Mouse (Mus musculus): ENCODE results near the gene Ifit1bl1. TPM values are rescaled to one million over a fixed set of nuclear protein-coding genes. Genes with fewer than 3 reads are reported as not detected.
A peak's percentile ranks its signal among the peaks of the same experiment; 100 is the strongest.
"Not testable (repeated sequence)": the region's sequence is repeated elsewhere in the genome, so short reads cannot be mapped to it uniquely, and the experiment has no call there.

Gene Ifit1bl1
- polyA plus RNA-seq, 1 experiment from 2014 or later, result 1.3 TPM

DNA sequence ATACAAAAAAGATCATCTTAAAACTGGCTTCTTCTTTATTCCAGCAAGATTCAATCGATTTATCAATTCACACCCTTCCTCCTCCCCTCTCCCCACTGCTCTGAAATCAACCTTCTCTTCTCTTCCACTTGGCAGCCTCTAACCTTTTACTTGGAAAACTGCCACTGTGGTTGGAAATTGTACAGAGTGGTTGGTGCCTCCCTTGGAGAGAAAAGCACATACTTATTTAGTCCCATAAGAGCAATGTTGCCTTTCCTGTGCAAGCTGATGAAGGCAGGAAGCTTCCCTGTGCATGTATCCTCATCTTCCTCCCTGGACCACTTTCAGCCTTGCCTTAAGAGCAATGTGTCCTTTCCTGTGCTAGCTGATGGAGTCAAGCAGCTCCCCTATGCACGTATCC lies 3.4 kb downstream of the Ifit1bl1 start:
- ATAC-seq (ENCODE audit: low FRiP score, low TSS enrichment) (no peak), DNase-seq (peak; percentile 43)
- no peak overlapping the region for H3K4me3 ChIP-seq (replicated peaks; ENCODE audit: low read depth, low read length)
- H3K9me3 ChIP-seq (ENCODE audit: control insufficient read depth, low read length), result no peaks in the 10 kb centered on the region
- 85% methylated on average over 2 of the region's 2 CpGs for WGBS
- H3K4me2 ChIP-seq (ENCODE audit: low read length), result no peak overlapping the region
- H3K27ac ChIP-seq (replicated peaks; ENCODE audit: low read depth, low read length), result no peak overlapping the region
- H3K9ac ChIP-seq (replicated peaks; ENCODE audit: low read length), result no peak overlapping the region
- no peaks in the 10 kb centered on the region for H3K36me3 ChIP-seq (ENCODE audit: control insufficient read depth, insufficient read depth, low read length)
- 0 out of 2 replicates have a peak, but pooled peaks cover 2% of the 10 kb centered on the region for H3K4me1 ChIP-seq (ENCODE audit: control insufficient read depth, insufficient read depth, low read length)
- no peaks in the 10 kb centered on the region for H3K27me3 ChIP-seq (ENCODE audit: control insufficient read depth, insufficient read depth, low read length)

DNA sequence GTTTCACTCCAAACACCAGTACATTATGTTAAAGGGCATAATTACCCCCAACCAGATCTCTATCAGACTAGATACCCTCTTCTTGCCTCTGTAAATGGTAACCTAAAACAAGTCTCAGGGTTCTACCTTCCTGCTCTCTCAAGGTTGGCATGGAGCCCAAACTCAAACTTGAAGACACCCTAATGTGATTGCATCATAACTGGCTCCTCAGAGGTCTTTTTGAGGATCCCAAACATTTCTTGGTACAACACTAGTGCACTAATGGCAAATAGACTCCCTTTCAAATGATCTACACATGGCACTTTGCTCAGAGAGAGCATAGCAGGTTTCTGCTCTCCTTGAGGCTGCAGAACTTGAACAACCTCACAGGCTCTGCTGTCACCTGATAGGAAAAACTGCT lies 4.9 kb downstream of the Ifit1bl1 start:
- no peak for ATAC-seq (ENCODE audit: low FRiP score, low TSS enrichment)
- no peak overlapping the region for H3K4me3 ChIP-seq (replicated peaks; ENCODE audit: low read depth, low read length)

GRCm38 (mm10) chr19:34594523-34594922 lies 7.2 kb downstream of the Ifit1bl1 start:
- not testable (repeated sequence) for H3K27ac ChIP-seq (replicated peaks; ENCODE audit: low read depth, low read length); ATAC-seq (ENCODE audit: low FRiP score, low TSS enrichment); H3K4me2 ChIP-seq (ENCODE audit: low read length); DNase-seq; H3K4me1 ChIP-seq (ENCODE audit: control insufficient read depth, insufficient read depth, low read length); H3K27me3 ChIP-seq (ENCODE audit: control insufficient read depth, insufficient read depth, low read length); H3K9ac ChIP-seq (replicated peaks; ENCODE audit: low read length); H3K4me3 ChIP-seq (replicated peaks; ENCODE audit: low read depth, low read length); H3K9me3 ChIP-seq (ENCODE audit: control insufficient read depth, low read length); H3K36me3 ChIP-seq (ENCODE audit: control insufficient read depth, insufficient read depth, low read length)
- WGBS, result 75% methylated on average over 3 of the region's 3 CpGs

More for the DNA sequence above, 4.9 kb downstream of the Ifit1bl1 start:
- Histone ChIP-seq H3K27me3 (ENCODE audit: control insufficient read depth, insufficient read depth, low read length) (no peaks in the 10 kb centered on the region), H3K27ac (replicated peaks; ENCODE audit: low read depth, low read length) (no peak overlapping the region), H3K9me3 (ENCODE audit: control insufficient read depth, low read length) (no peaks in the 10 kb centered on the region), H3K9ac (replicated peaks; ENCODE audit: low read length) (no peak overlapping the region), H3K4me2 (ENCODE audit: low read length) (no peak overlapping the region), H3K4me1 (ENCODE audit: control insufficient read depth, insufficient read depth, low read length) (0 out of 2 replicates have a peak, but pooled peaks cover 2% of the 10 kb centered on the region), H3K36me3 (ENCODE audit: control insufficient read depth, insufficient read depth, low read length) (no peaks in the 10 kb centered on the region)
- no peak for DNase-seq

DNA sequence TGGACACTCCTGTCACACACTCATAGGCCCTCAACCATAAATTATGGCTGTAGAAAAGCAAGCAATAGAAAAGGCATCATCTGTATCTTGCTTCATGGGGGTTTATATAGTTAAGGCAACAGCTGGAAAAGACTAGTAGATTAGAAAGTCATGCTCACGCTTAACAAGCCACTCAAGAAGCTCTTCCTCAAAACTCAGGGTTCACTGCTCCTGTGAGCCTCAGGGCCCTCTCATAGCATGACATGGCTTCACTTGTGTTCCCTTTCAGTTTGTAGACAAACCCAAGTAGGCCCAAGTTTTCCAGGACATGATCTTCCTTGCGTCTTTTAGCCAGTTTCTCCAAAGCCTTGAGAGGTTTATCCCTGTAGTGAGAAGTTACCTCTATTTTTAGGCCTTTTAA lies 8.3 kb downstream of the Ifit1bl1 start:
- Histone ChIP-seq H3K27ac (replicated peaks; ENCODE audit: low read depth, low read length) (no peak overlapping the region), H3K4me1 (ENCODE audit: control insufficient read depth, insufficient read depth, low read length) (0 out of 2 replicates have a peak, but pooled peaks cover 2% of the 10 kb centered on the region), H3K27me3 (ENCODE audit: control insufficient read depth, insufficient read depth, low read length) (no peaks in the 10 kb centered on the region), H3K4me3 (replicated peaks; ENCODE audit: low read depth, low read length) (no peak overlapping the region), H3K4me2 (ENCODE audit: low read length) (no peak overlapping the region), H3K9me3 (ENCODE audit: control insufficient read depth, low read length) (no peaks in the 10 kb centered on the region), H3K9ac (replicated peaks; ENCODE audit: low read length) (no peak overlapping the region), H3K36me3 (ENCODE audit: control insufficient read depth, insufficient read depth, low read length) (no peaks in the 10 kb centered on the region)
- ATAC-seq (ENCODE audit: low FRiP score, low TSS enrichment) (no peak), DNase-seq (no peak)
- 92% methylated on average over 2 of the region's 2 CpGs for WGBS

GRCm38 (mm10) chr19:34588959-34589358 lies 12.8 kb downstream of the Ifit1bl1 start:
- Histone ChIP-seq H3K4me3 (replicated peaks; ENCODE audit: low read depth, low read length) (no peak overlapping the region), H3K36me3 (ENCODE audit: control insufficient read depth, insufficient read depth, low read length) (no peaks in the 10 kb centered on the region), H3K4me1 (ENCODE audit: control insufficient read depth, insufficient read depth, low read length) (0 out of 2 replicates have a peak, but pooled peaks cover 2% of the 10 kb centered on the region), H3K9ac (replicated peaks; ENCODE audit: low read length) (no peak overlapping the region), H3K27me3 (ENCODE audit: control insufficient read depth, insufficient read depth, low read length) (no peaks in the 10 kb centered on the region), H3K9me3 (ENCODE audit: control insufficient read depth, low read length) (no peaks in the 10 kb centered on the region), H3K27ac (replicated peaks; ENCODE audit: low read depth, low read length) (no peak overlapping the region), H3K4me2 (ENCODE audit: low read length) (no peak overlapping the region)
- DNase-seq (no peak), ATAC-seq (ENCODE audit: low FRiP score, low TSS enrichment) (no peak)

- 87% methylated on average over 6 of the region's 12 CpGs for WGBS
- H3K4me1 ChIP-seq (ENCODE audit: control insufficient read depth, insufficient read depth, low read length); ATAC-seq (ENCODE audit: low FRiP score, low TSS enrichment): not testable (repeated sequence)
Measured at GRCm38 (mm10) chr19:34587898-34588692, 13.7 kb downstream of the Ifit1bl1 start.

GRCm38 (mm10) chr19:34585740-34586458 lies 15.9 kb downstream of the Ifit1bl1 start:
- not testable (repeated sequence) for ATAC-seq (ENCODE audit: low FRiP score, low TSS enrichment); H3K27me3 ChIP-seq (ENCODE audit: control insufficient read depth, insufficient read depth, low read length); DNase-seq; H3K27ac ChIP-seq (replicated peaks; ENCODE audit: low read depth, low read length); H3K4me3 ChIP-seq (replicated peaks; ENCODE audit: low read depth, low read length); H3K9me3 ChIP-seq (ENCODE audit: control insufficient read depth, low read length); H3K4me1 ChIP-seq (ENCODE audit: control insufficient read depth, insufficient read depth, low read length); H3K4me2 ChIP-seq (ENCODE audit: low read length); H3K36me3 ChIP-seq (ENCODE audit: control insufficient read depth, insufficient read depth, low read length); H3K9ac ChIP-seq (replicated peaks; ENCODE audit: low read length)
- WGBS, result 80% methylated on average over 5 of the region's 5 CpGs

More at GRCm38 (mm10) chr19:34587898-34588692, 13.7 kb downstream of the Ifit1bl1 start:
- not testable (repeated sequence) for H3K27me3 ChIP-seq (ENCODE audit: control insufficient read depth, insufficient read depth, low read length); H3K27ac ChIP-seq (replicated peaks; ENCODE audit: low read depth, low read length); H3K9me3 ChIP-seq (ENCODE audit: control insufficient read depth, low read length); H3K4me2 ChIP-seq (ENCODE audit: low read length); H3K9ac ChIP-seq (replicated peaks; ENCODE audit: low read length); H3K4me3 ChIP-seq (replicated peaks; ENCODE audit: low read depth, low read length); H3K36me3 ChIP-seq (ENCODE audit: control insufficient read depth, insufficient read depth, low read length)
- peak; percentile 68 for DNase-seq

DNA sequence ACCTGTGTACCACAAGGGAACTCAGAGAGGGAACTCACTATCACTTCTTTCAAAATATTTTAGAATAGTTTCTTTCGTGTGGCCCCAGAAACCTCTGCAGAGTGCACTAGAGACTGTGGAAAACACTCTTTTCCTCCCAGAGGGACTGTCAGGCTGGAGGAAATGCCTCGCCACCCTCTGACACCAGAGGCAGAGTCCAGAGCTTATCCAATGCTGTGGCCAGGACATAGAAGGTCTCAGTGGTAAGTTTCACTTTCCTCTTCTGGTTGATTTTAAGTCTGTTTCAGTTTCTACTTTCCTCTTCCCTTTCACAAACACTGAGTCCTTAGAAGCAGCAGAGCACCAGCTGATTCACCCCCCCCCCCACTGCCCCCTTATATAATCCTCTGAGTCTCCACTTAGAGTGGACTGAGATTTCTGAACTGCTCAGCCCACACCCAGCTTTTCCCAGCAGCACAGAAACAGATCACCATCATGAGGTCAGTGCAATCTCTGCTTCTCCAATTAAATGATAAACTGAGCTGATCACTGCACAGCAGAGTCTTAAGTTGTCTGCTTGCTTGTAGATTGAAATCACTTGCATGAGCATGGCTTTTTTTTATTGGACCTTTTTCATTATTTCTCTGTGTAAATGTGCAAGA lies 18.5 kb downstream of the Ifit1bl1 start, which contains the start of gene Ifit3:
Ifit3 (plus strand) TSS at position 406 of the 641 bp plus-strand sequence.
- H3K36me3 ChIP-seq (ENCODE audit: control insufficient read depth, insufficient read depth, low read length); H3K27ac ChIP-seq (replicated peaks; ENCODE audit: low read depth, low read length); DNase-seq; H3K9me3 ChIP-seq (ENCODE audit: control insufficient read depth, low read length); ATAC-seq (ENCODE audit: low FRiP score, low TSS enrichment); H3K4me3 ChIP-seq (replicated peaks; ENCODE audit: low read depth, low read length); H3K27me3 ChIP-seq (ENCODE audit: control insufficient read depth, insufficient read depth, low read length); H3K9ac ChIP-seq (replicated peaks; ENCODE audit: low read length); H3K4me1 ChIP-seq (ENCODE audit: control insufficient read depth, insufficient read depth, low read length); H3K4me2 ChIP-seq (ENCODE audit: low read length): not testable (repeated sequence)
- WGBS, result 68% methylated on average over 2 of the region's 2 CpGs

All from midbrain, embryonic 14.5 days (tissue).